Mouse (Mus musculus): ENCODE data around the gene Ncam2.

GRCm38 (mm10) chr16:81454472-81454871 is 254.0 kb downstream of the Ncam2 start:
- TF ChIP-seq ZNF384 (IDR thresholded peaks at IDR 0.05; ENCODE audit: low read depth, low read length) (no peak), CHD2 (IDR thresholded peaks at IDR 0.05; ENCODE audit: low read depth, low read length) (no peak), MAFK (IDR thresholded peaks at IDR 0.05; ENCODE audit: insufficient read depth, low read depth, low read length) (no peak)

Measured in ES-E14 (cell line).